Mouse (Mus musculus): ENCODE data around the gene Gm20388. TPM values are rescaled to one million over a fixed set of nuclear protein-coding genes. Genes with fewer than 3 reads are reported as not detected.

Gm20388 gene
- polyA plus RNA-seq, 2 experiments: 8.5 TPM; not detected in 1

DNA sequence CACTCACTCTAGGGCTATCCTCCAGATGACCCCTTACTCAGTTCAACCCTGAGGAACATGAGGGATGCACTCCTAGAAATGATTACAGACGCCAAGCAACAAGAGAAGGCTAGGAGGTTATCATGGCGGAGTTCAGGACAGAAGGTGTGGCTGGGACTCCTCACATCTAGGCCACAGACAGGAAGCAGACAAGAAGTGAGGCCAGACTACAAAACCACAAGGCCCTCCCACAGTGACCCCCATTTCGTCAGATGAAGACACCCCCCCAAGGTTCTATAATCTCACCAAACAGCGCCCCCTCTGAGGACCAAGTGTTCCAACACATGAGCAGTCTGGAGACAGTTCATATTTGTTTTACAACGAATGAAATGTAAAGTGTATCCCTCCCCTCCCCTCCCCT, 2286.7 kb downstream of the Gm20388 start:
- Histone ChIP-seq H3K4me3 (ENCODE audit: insufficient read depth in 1 of 2, low read depth in 2 of 2, low read length in 2 of 2) (no peak overlapping the region), H3K9me3 (ENCODE audit: control insufficient read depth, low read length) (no peaks in the 10 kb centered on the region), H3K36me3 (replicated peaks; ENCODE audit: control insufficient read depth, insufficient read depth, low read depth) (no peaks in the 10 kb centered on the region), H3K4me1 (replicated peaks; ENCODE audit: control insufficient read depth in 2 of 2, insufficient read depth in 2 of 2, low read length in 1 of 2) (no peaks in the 10 kb centered on the region), H3K27me3 (ENCODE audit: control insufficient read depth, insufficient read depth, low read length) (no peaks in the 10 kb centered on the region), H3K9ac (replicated peaks) (no peak overlapping the region), H3K27ac (no peak overlapping the region), H3K4me2 (ENCODE audit: low read depth) (no peak overlapping the region)
- ATAC-seq (ENCODE audit: insufficient read depth): no peak
- 24% methylated on average over 5 of the region's 5 CpGs for WGBS (ENCODE audit: insufficient replicate concordance)
- TF ChIP-seq CTCF (IDR thresholded peaks at IDR 0.05; ENCODE audit: low read depth): no peak
- no peak for TF ChIP-seq EP300 (IDR thresholded peaks at IDR 0.05; ENCODE audit: low read depth)
- no peak for DNase-seq (ENCODE audit: low read depth in 3 of 3, low spot score in 3 of 3)

GRCm38 (mm10) chr8:122198378-122199025, 2287.9 kb downstream of the Gm20388 start:
- H3K4me2 ChIP-seq (ENCODE audit: low read depth): no peak overlapping the region
- H3K4me3 ChIP-seq (ENCODE audit: insufficient read depth in 1 of 2, low read depth in 2 of 2, low read length in 2 of 2): no peak overlapping the region
- no peaks in the 10 kb centered on the region for H3K9me3 ChIP-seq (ENCODE audit: control insufficient read depth, low read length)
- WGBS (ENCODE audit: insufficient replicate concordance): 66% methylated on average over 12 of the region's 12 CpGs
- no peak overlapping the region for H3K9ac ChIP-seq (replicated peaks)
- no peak for TF ChIP-seq EP300 (IDR thresholded peaks at IDR 0.05; ENCODE audit: low read depth)
- peak; percentile 11; the same call in 1 of the 2 replicates for TF ChIP-seq CTCF (IDR thresholded peaks at IDR 0.05; ENCODE audit: low read depth)
- ATAC-seq (ENCODE audit: insufficient read depth) (no peak), DNase-seq (ENCODE audit: low read depth in 3 of 3, low spot score in 3 of 3) (no peak)
- H3K27me3 ChIP-seq (ENCODE audit: control insufficient read depth, insufficient read depth, low read length): no peaks in the 10 kb centered on the region
- H3K4me1 ChIP-seq (replicated peaks; ENCODE audit: control insufficient read depth in 2 of 2, insufficient read depth in 2 of 2, low read length in 1 of 2): no peaks in the 10 kb centered on the region
- H3K27ac ChIP-seq: no peak overlapping the region
- H3K36me3 ChIP-seq (replicated peaks; ENCODE audit: control insufficient read depth, insufficient read depth, low read depth): no peaks in the 10 kb centered on the region

GRCm38 (mm10) chr8:122199191-122199590, 2288.6 kb downstream of the Gm20388 start:
- no peaks in the 10 kb centered on the region for H3K4me1 ChIP-seq (replicated peaks; ENCODE audit: control insufficient read depth in 2 of 2, insufficient read depth in 2 of 2, low read length in 1 of 2)
- ATAC-seq (ENCODE audit: insufficient read depth) (no peak), DNase-seq (ENCODE audit: low read depth in 3 of 3, low spot score in 3 of 3) (no peak)
- no peaks in the 10 kb centered on the region for H3K36me3 ChIP-seq (replicated peaks; ENCODE audit: control insufficient read depth, insufficient read depth, low read depth)
- H3K27ac ChIP-seq: no peak overlapping the region
- H3K4me3 ChIP-seq (ENCODE audit: insufficient read depth in 1 of 2, low read depth in 2 of 2, low read length in 2 of 2): no peak overlapping the region
- no peak overlapping the region for H3K4me2 ChIP-seq (ENCODE audit: low read depth)
- H3K9me3 ChIP-seq (ENCODE audit: control insufficient read depth, low read length): no peaks in the 10 kb centered on the region
- TF ChIP-seq CTCF (IDR thresholded peaks at IDR 0.05; ENCODE audit: low read depth): no peak
- no peak overlapping the region for H3K9ac ChIP-seq (replicated peaks)
- H3K27me3 ChIP-seq (ENCODE audit: control insufficient read depth, insufficient read depth, low read length): no peaks in the 10 kb centered on the region
- WGBS (ENCODE audit: insufficient replicate concordance): 65% methylated on average over 9 of the region's 9 CpGs

- ATAC-seq (ENCODE audit: insufficient read depth) (no peak), DNase-seq (ENCODE audit: low read depth in 3 of 3, low spot score in 3 of 3) (no peak)
- no peaks in the 10 kb centered on the region for H3K4me1 ChIP-seq (replicated peaks; ENCODE audit: control insufficient read depth in 2 of 2, insufficient read depth in 2 of 2, low read length in 1 of 2)
- 62% methylated on average over 4 of the region's 4 CpGs for WGBS (ENCODE audit: insufficient replicate concordance)
- no peak for TF ChIP-seq CTCF (IDR thresholded peaks at IDR 0.05; ENCODE audit: low read depth)
- no peak for TF ChIP-seq EP300 (IDR thresholded peaks at IDR 0.05; ENCODE audit: low read depth)
- no peak overlapping the region for H3K9ac ChIP-seq (replicated peaks)
- no peak overlapping the region for H3K4me3 ChIP-seq (ENCODE audit: insufficient read depth in 1 of 2, low read depth in 2 of 2, low read length in 2 of 2)
- H3K36me3 ChIP-seq (replicated peaks; ENCODE audit: control insufficient read depth, insufficient read depth, low read depth): no peaks in the 10 kb centered on the region
- no peaks in the 10 kb centered on the region for H3K9me3 ChIP-seq (ENCODE audit: control insufficient read depth, low read length)
- H3K27me3 ChIP-seq (ENCODE audit: control insufficient read depth, insufficient read depth, low read length): no peaks in the 10 kb centered on the region
- H3K27ac ChIP-seq: no peak overlapping the region
- no peak overlapping the region for H3K4me2 ChIP-seq (ENCODE audit: low read depth)
Measured at GRCm38 (mm10) chr8:122199841-122200240, 2289.2 kb downstream of the Gm20388 start.

GRCm38 (mm10) chr8:122211591-122211990, 2300.9 kb downstream of the Gm20388 start:
- TF ChIP-seq EP300 (IDR thresholded peaks at IDR 0.05; ENCODE audit: low read depth): no peak
- TF ChIP-seq CTCF (IDR thresholded peaks at IDR 0.05; ENCODE audit: low read depth): no peak
- Histone ChIP-seq H3K9ac (replicated peaks) (no peak overlapping the region), H3K9me3 (ENCODE audit: control insufficient read depth, low read length) (no peaks in the 10 kb centered on the region), H3K4me2 (ENCODE audit: low read depth) (no peak overlapping the region), H3K4me1 (replicated peaks; ENCODE audit: control insufficient read depth in 2 of 2, insufficient read depth in 2 of 2, low read length in 1 of 2) (no peaks in the 10 kb centered on the region), H3K36me3 (replicated peaks; ENCODE audit: control insufficient read depth, insufficient read depth, low read depth) (no peaks in the 10 kb centered on the region), H3K27me3 (ENCODE audit: control insufficient read depth, insufficient read depth, low read length) (no peaks in the 10 kb centered on the region), H3K27ac (no peak overlapping the region), H3K4me3 (ENCODE audit: insufficient read depth in 1 of 2, low read depth in 2 of 2, low read length in 2 of 2) (no peak overlapping the region)
- ATAC-seq (ENCODE audit: insufficient read depth) (no peak), DNase-seq (ENCODE audit: low read depth in 3 of 3, low spot score in 3 of 3) (no peak)
- WGBS (ENCODE audit: insufficient replicate concordance): 54% methylated on average over 3 of the region's 3 CpGs

Measured in liver, embryonic 14.5 days (tissue).